Mouse (Mus musculus) heart, postnatal 4 days (tissue): ENCODE data around the gene Il17c. TPM values are rescaled to one million over a fixed set of nuclear protein-coding genes. Genes with fewer than 3 reads are reported as not detected.

Experiments used
- DNase-seq: peaks from one replicate; pipeline ENCODE4 v3.0.0; 2021
- total RNA-seq, 2 experiments: library from RNA; stranded (reverse); gene quantifications; 2 replicates each; pipeline ENCODE4 v1.2.3; 2021

The Il17c gene
- total RNA-seq = not detected

DNA sequence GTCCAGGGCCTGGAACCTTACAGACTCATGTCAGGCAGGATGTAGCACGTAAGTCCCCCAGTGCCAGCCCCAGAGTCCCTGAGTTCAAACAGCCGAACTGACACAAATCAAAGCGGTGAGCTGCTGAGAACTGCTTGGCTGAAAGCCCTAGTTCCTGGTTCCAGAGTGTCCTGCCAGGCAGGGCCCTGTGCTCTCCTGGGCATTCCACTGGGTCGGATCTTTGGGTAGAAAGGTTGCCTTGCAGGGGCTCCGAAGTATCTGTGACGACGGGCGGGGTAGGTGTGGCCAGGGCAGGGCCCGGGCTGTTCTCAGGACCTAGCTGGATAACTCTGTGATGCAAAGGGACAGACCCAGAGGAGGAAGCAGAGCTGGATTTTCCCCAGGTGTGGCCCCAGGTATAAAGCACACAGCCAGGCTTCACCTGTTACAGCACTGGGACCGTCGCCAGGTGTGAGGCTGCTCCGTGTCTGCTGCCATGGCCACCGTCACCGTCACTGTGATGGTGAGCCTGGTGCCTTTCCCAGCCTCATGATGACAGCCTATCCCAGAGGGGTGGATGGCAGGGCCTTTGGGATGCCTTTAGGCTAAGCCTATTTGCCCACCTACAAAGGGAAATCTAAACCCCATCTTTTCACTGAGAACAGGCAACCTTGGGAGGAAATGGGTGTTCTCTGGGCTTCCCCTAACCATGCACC lies at the start of gene Il17c:
Gene Il17c, plus strand, starts transcription at position 645 of the 695 bp plus-strand sequence.
- no peak for DNase-seq

GRCm38 (mm10) chr8:122375320-122375719 lies 46.5 kb upstream of the Il17c start:
- no peak for DNase-seq

GRCm38 (mm10) chr8:122375751-122376364 lies 46.0 kb upstream of the Il17c start:
- no peak for DNase-seq

DNA sequence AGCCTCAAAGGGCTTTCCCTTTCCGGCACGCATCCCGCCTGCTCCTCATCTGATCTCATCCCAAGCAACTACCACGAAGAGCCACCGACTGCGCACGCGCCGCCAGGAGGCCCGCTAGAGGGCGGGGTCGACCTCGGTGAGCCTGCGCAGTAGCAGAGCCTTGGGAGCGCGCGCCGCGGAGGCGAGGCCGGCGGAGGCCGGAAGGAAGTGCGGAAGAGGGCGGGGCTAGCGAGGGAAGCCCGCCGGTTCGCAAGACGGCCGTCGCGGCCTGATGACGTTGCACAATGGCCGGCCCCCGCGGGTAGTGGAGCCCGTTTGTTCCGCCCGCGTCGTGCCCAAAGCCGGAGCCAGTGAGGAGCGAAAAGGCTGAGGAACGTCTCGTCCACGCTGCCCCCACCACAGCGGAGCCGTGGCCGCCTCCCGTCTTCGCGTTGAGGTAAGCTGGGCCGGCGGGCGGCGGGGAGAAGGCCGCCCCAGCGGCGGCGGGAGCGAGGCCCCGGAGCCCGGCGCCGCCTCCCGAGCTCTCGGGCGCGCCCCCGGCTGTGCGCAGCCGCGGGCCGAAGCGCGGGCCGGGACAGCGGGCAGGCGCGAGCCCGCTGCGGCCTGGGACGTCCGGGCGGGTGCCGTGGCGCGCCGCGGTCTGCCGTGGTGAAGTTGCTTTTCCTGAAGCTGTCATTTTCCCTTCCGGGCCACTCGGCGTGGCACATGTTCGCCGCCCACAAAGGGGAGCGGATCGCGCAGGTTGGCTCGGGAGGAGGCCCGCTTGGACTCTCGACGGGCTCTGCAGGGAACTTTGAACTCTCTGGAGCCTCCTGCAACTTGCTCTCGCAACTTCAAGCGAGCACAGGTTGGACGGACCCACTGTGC lies 45.2 kb upstream of the Il17c start, which contains the start of gene Zc3h18:
Gene Zc3h18, plus strand, starts transcription at position 245 of the 867 bp plus-strand sequence.
- peak; percentile 100 for DNase-seq

- no peak for DNase-seq
Observed at GRCm38 (mm10) chr8:122383039-122383438, 38.8 kb upstream of the Il17c start.

- DNase-seq = no peak
Observed at GRCm38 (mm10) chr8:122389357-122389756, 32.5 kb upstream of the Il17c start.

GRCm38 (mm10) chr8:122390758-122391157 lies 31.1 kb upstream of the Il17c start:
- no peak for DNase-seq

- no peak for DNase-seq
Observed at GRCm38 (mm10) chr8:122393717-122394116, 28.1 kb upstream of the Il17c start.

DNA sequence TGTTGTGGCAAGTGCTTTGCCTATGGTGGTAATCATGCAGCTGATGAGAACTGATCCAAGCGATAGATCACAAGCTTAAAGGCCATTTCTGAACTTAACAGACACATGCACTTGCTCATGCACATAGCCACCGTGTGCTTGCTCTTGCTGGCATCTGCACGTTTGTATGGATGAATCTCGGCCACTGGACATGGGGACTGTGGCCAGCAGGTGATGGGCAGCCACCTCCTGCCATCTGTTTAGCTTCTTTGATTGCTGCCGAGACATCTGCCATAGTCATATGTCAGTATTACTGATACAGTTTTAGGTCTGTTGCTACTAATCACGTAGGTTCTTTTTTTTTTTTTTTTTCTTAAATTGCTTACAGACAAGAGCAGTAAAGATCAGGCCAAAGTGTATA lies 26.5 kb upstream of the Il17c start:
- DNase-seq = no peak

- no peak for DNase-seq
Observed at GRCm38 (mm10) chr8:122398186-122398585, 23.6 kb upstream of the Il17c start.

- no peak for DNase-seq
Observed at GRCm38 (mm10) chr8:122405146-122405805, 16.5 kb upstream of the Il17c start.

DNA sequence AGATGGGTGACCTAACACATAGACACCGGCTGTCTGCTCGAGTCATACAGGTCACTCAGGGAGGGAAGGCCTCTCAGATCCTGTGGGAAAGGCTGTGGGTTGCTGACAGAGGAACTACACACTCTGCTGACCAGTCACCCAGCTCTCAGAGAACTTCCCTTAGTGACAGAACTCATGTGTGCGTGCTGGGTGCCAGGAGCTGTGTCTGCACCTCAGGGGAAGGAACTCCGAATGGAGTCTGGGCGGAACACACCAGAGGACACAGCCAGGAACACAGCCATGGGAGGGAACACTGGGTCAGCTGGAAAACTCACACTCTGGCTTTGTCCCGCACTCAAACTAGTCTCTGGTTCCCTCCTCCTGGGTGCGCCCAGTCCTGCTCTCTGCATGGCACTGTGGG lies 14.1 kb upstream of the Il17c start:
- no peak for DNase-seq

DNA sequence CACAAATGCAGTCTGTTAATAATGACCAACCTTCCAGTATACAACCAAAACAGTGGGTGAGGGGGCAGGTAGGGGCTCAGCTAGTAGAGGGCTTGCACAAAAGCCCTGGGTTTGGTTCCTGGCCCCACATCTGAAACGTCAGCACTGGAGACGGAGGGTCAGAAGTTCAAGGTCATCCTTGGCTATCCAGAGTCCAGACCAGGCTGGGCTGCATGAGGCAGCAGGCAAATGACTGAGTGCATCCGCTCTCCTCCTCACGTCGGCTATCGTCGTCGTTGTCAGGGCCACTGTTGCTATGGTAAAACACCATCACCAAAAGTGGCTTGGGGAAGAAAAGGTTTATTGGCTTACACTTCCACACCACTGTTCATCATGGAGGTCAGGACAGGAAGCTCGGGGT lies 7.5 kb upstream of the Il17c start:
- no peak for DNase-seq

DNA sequence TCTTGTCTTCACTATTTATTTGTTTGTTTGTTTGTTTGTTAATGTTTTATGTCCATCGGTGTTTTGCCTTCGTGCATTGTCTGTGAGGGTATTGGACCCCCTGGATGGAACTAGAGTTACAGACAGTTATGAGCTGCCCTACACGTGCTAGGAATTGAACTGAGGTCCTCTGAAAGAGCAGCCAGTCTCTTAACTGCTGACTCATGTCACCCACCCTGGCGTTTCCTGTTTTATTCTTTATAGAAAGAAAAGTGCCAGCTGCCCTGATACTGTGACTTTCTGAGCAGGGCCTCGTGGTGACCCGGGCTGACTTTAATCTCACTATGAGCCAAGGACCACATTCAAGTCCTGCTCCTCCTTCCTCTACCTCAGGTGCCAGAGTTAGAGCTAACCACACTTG lies 6.3 kb upstream of the Il17c start:
- no peak for DNase-seq

DNA sequence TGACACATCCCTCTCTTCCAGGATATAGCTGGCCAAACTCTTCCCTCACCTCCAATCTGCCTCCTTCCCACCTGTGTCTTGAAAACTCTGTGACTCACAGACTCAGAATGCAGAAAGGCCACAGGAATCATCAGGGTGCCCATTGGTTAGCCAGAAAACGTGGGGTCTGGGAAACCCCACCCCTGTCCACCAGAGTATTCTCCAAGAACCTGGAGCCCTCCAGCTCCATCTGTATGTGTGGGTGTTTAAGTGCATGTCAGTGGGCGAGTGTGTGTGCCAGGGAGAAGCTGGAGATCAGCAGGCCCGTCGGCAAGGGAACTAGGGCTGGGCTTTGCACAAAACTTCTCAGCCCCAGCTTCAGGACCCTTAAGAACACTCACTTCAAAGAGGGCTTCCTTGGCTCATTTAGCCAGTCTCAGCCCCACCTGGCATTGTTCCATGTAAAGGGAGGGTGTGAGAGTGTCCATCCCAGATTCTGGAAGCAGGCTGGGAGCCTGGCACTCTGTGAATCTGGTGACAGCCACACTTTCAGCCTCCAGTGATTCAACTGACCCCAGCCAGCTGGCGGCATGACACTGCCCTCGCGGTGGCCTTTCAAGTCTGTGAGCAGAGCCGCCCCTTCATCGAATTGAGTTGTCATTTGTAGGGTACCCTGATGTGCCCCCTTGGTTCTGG lies 1.8 kb upstream of the Il17c start:
- DNase-seq = peak; percentile 43

GRCm38 (mm10) chr8:122423217-122423616 lies 1.4 kb downstream of the Il17c start:
- DNase-seq = no peak

DNA sequence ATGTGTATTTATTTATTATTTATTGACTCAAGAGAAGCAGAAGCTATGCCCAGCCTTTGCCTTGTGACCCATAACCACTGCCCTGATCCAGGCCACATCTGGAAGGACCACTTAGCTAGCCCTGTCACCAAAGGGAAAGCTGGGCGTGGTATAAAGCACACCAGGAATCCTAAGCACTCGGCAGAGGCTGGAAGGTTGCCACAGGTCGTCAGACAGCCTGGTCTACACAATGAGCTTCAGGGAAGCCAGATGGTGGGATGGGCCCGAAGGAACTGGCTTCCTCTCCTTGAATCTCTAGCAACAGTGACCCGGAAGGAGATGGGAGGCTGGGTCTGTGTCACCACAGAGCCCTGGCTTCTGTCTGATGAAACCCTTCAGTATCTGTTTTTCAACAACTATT lies 1.8 kb downstream of the Il17c start:
- DNase-seq = peak; percentile 80

- DNase-seq = no peak
Observed at GRCm38 (mm10) chr8:122426145-122426544, 4.3 kb downstream of the Il17c start.

DNA sequence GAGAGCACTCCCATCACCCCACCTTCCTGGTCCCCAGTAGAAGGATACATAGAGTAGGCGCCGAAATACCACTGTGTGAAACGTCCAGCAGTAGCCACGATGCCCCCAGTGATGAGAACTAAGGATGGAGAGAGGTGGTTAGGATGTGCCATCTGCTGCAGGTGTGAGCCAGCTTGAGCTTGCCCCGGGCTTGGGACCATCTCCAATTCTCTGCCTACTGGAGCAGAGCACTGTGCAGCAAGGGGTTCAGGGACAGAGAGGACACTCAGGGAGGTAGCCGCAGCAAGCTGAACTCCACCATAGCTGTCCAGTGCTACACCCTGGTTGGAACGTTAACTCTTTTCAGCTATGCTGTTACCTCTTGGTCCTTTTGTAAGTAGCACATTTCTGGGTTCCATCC lies 5.8 kb downstream of the Il17c start:
- no peak for DNase-seq

- DNase-seq = no peak
Observed at GRCm38 (mm10) chr8:122428163-122428562, 6.3 kb downstream of the Il17c start.

- no peak for DNase-seq
Observed at GRCm38 (mm10) chr8:122430058-122430636, 8.3 kb downstream of the Il17c start.

GRCm38 (mm10) chr8:122430646-122431045 lies 8.8 kb downstream of the Il17c start:
- DNase-seq = no peak
